Mouse (Mus musculus) forelimb bud, embryonic 11.5 days (tissue): ENCODE data around the gene Bmpr2.

Experiments used
- DNase-seq: peaks from one replicate; pipeline ENCODE4 v3.0.0-alpha.2; 2012; ENCODE audit warnings: low read depth, low spot score

Gene Bmpr2

DNA sequence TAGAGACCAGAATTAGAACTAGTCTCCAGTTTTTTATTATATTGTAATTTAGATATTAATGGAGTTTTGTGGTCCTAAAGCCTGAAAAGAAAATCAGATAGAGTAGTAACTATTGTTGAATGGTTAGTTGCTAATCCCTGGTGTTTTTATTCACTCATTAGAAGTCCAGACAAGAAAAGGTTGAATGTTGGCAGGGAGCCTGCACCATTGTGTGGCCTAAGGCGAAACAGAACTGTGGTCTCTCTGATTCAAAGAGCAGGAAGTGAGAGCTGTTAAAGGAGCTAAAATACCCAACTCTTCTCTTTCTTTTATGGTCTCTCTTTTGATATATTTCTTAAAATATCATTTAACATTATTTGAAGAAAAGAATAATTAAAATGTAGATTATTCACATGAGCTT is 32.1 kb downstream of the Bmpr2 start:
- DNase-seq = no peak

DNA sequence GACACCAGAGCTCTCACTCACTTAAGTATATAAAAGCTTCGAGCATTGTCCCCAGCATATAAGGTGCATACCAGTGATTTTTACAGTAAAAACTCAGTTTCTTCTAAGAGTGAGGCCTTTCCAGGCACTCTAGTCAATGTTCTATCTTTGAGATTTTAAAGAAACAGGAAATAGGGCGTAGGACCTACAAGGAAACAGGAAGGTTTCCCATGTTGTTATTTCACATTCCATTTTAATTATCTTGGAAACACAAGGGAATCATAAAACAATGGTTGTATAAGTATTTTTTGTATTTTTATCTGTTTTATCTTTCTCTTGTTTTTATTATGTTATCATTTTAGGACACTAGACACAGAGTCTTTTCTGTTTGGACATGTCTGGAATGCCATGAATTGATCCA is 34.7 kb downstream of the Bmpr2 start:
- DNase-seq = no peak

GRCm38 (mm10) chr1:59804363-59804762 is 41.2 kb downstream of the Bmpr2 start:
- DNase-seq = no peak

DNA sequence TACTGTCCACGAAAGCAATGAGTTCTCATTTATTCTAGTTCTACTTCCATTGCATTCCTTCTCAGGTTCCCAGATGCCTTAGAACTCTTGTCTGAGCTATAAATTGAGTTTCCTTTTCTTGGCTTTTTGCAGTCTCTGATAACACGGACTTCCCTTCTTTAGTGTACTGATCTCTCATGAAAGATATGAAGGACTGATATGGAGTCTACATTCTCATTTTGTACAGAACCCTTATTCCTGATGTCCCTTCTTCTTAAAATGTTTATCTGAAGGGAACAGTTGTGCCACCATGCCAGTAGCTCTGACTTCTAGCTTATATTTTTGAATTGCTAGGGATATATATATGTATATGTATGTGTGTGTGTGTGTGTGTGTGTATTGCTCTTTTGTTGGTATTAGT is 46.7 kb downstream of the Bmpr2 start:
- DNase-seq = no peak

DNA sequence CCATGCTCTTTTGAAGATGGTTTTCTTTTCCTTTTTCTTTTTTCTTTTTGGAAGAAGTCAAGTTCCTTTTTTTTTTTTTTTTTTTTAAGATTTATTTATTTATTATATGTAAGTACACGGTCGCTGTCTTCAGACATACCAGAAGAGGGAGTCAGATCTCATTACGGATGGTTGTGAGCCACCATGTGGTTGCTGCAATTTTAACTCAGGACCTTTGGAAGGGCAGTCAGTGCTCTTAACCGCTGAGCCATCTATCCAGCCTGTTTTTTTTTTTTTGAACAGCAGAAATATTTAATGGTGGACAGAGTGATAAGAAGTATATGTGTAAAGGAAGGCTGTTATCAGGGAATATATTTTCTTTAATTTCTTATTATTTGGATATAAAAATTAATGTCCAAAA is 49.6 kb downstream of the Bmpr2 start:
- no peak for DNase-seq

GRCm38 (mm10) chr1:59825421-59825820 is 62.2 kb downstream of the Bmpr2 start:
- DNase-seq = no peak

DNA sequence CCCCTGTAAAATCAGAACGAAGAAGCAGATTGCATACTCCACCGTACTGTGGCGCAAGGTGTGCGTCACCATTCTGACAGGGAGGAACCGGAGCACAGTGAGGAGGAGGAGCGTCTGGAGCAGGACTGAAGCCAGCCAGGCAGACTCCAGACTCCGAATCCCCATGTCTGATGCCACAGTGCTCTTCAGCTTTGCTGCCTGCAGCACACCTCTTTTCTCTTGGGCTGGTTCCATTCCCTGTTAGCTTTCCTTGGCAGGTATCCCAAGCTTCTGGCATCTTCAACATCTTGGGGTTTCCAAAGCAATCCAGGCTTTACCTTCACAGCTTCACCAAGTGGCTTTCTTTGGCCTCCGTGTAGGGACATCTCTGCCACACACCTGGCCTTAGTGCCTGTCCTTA is 63.4 kb downstream of the Bmpr2 start:
- DNase-seq = no peak

DNA sequence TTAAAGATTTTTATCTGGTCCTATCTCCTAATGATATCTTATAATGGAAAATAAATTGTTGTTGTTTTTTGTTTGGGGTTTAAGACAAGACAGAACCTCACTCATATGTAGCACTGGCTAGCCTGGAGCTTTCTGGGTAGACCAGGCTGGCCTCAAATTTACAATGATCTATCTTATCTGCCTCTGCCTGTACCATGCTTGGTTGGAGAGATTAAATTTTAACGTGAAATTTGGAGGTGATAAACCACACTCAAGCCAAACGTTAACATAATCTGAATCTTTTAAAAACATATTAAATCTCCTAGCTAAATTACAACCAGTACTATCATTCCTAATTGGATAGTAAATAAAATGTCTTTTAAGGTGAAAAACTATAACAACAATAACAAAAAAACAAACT is 66.2 kb downstream of the Bmpr2 start:
- DNase-seq = no peak

DNA sequence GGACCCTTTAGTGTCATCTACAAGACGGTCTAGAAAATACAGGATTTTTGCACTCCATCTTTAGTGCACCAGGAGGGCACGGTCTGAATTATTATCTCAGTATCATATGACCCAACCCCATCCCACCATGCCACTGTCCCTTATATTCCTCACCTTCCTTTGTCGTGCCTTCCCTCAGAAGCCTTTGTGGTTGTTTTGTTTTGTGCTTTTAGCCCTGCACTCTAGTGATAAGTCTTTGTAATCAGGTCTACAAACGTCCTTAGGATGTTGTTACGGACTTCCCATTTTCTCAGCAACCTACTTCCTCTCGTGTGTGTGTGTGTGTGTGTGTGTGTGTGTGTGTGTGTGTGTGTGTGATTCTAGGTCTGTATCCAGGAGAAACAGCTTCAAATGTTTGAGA is 67.0 kb downstream of the Bmpr2 start:
- DNase-seq = no peak

- DNase-seq = peak; percentile 32
Observed at GRCm38 (mm10) chr1:59833723-59834122, 70.5 kb downstream of the Bmpr2 start.

DNA sequence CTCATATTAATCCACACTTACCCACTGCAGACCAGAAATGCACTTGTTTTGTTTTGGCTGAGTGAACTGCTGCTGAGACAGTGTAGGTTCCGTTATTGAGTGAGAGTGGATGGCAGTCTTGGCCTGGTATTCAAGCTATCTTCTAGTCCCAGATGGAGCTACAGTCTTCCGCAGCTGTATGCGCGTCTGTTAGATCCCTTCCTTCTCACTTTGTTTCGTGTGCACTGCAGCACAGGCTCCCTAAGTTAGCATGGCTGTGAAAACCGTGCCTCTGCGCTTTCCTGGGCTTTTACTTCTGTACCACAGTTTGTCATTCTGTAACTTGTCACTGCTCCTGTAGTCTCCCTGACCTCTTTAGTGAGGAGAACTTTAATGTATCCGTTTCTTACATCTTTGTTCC is 85.1 kb downstream of the Bmpr2 start:
- no peak for DNase-seq

- no peak for DNase-seq
Observed at GRCm38 (mm10) chr1:59859046-59859445, 95.8 kb downstream of the Bmpr2 start.

GRCm38 (mm10) chr1:59862144-59862543 is 98.9 kb downstream of the Bmpr2 start:
- DNase-seq = no peak

DNA sequence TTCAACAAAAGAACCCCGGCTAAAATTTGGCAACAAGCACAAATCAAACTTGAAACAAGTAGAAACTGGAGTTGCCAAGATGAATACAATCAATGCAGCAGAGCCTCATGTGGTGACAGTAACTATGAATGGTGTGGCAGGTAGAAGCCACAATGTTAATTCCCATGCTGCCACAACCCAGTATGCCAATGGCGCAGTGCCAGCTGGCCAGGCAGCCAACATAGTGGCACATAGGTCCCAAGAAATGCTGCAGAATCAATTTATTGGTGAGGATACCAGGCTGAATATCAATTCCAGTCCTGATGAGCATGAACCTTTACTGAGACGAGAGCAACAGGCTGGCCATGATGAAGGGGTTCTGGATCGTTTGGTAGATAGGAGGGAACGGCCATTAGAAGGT is 104.8 kb downstream of the Bmpr2 start:
- no peak for DNase-seq

DNA sequence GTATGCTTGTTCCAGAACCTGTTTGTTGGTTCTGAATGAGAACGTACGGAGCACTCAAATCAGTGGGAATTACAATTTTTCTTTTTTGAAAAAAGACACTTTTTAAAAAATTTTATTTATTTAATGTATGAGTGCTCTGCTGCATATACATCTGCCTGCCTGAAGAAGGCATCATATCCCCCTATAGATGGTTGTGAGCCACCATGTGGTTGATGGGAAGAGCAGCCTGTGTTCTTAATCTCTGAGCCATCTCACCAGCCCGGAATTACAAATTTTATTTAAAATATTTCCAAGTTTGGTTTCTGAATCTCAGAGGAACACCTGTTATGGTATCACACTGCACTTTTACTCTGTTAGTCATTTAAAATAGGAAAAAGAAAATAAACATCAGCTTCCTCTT is 110.8 kb downstream of the Bmpr2 start:
- DNase-seq = no peak

DNA sequence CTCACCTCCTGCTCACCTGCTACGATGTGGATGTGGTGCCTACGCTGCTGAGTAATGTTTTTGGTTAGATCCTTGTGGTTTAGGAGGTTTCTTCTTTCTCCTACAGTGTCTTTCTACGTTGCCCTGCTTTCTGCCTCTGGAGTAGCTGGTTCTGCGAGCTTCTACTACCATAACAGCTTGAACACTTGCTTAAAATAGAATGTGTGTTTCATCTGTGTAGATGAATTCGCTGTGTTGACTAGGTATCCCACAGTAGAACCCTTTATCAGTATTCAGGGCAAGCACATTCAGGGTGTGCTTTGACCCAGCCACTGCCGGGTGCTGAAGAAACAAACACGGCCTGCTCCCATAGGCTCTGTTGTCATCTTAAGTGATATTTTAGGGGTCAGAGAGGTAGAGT is 114.9 kb downstream of the Bmpr2 start:
- no peak for DNase-seq

DNA sequence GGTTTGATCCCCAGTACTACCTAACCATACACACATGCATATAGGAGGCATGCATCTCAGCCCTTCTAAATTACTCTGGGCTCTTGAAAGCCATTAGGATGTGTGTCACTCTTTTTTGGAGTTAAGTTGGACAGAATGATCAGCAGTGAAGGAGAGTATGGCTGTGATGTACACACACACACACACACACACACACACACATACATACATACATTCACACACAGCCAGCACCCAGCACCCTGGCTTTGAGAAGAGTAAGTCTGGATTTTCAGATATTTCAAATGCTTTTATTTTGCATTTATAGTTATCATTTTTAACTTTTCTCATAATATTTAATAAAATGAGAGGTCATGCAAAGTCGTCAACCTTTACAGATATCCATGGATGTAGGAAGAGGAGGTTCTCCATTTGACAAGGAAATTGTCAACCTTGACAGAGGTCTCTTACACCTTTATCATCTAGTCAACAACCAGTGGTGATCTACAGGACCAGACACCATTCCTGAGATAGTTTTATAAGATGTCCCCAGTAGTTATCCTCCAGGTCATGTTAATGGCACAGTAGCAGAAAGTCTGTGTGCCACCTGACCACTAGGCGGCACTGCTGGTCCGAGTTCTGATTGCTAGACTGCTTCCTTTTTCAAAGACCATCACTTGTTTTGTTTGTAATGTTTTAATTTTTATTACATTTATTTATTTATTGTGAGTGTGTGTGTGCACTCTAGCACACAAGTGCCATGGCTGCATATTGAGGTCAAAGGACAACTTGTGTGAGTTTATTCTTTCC is 120.3 kb downstream of the Bmpr2 start:
- DNase-seq = peak; percentile 42

- DNase-seq = no peak
Observed at GRCm38 (mm10) chr1:59886899-59887298, 123.7 kb downstream of the Bmpr2 start.

DNA sequence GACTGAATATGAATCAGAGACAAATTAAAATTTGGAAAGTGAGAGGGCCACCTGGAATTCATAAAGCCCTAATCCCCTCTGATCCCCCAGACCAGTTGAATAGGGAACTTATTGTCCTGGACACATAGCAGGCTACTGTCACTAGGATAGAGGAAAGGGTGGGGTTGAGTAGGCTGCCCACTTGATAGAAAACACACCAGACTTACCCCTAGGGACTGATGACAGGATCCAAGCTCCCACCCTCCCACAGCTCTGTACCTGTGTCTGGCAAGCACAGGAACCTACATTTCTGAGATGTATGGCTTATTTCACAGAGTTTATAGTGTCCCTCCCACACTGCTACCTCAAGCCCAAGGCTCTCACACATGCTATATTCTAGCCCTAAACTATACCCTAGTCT is 124.8 kb downstream of the Bmpr2 start:
- DNase-seq = peak; percentile 20

GRCm38 (mm10) chr1:59891185-59891584 is 128.0 kb downstream of the Bmpr2 start:
- DNase-seq = no peak

- DNase-seq = no peak
Observed at GRCm38 (mm10) chr1:59892777-59893176, 129.6 kb downstream of the Bmpr2 start.

DNA sequence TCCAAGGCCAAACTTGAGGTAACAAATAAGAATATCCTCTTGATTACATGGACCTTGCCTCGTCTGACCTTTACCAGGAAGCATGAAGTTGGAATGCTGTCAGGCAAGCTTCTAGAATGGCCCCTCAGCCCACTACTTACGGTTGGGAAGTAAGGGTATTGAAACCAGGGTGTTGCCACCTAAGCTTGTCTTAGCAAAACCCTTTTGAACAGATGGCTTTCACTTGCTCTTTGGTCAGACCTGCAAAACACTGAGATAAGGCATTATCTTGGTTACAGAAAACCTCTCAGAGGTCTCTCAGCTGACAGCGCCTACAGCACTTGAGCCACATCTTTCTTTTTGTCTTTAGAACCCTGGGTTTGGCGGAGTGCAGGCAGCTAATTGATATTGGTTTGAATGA is 130.8 kb downstream of the Bmpr2 start:
- no peak for DNase-seq

GRCm38 (mm10) chr1:59895456-59895855 is 132.3 kb downstream of the Bmpr2 start:
- no peak for DNase-seq
